Mouse (Mus musculus): ENCODE measurements around the gene Olfr1347.
"Not testable (repeated sequence)": the region's sequence is repeated elsewhere in the genome, so short reads cannot be mapped to it uniquely, and the experiment has no call there.

Olfr1347 gene

GRCm38 (mm10) chr7:6499655-6500054 lies at the start of gene Olfr1347:
Gene Olfr1347 (minus strand): TSS chr7:6499755.
- DNase-seq = no peak

DNA sequence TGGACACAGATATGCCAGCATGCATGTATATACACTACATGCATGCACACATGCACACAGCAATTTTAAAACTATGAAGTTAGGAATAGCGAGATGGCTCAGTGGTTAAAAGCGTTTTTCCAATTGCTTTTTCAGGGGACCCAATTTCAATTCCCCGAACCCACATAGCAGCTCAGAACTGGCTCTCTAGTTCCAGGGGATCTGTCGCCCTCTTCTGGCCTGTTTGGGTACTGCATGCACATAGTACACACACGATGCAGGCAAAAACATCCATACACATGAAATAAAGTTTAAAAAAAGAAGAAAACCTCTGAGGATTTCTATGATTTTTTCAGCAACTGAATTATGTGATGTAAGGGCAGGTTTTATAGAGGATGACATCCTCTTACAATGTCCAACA lies 26.6 kb upstream of the Olfr1347 start:
- no peak for DNase-seq

- no peak for DNase-seq
Measured at GRCm38 (mm10) chr7:6525001-6525400, 25.4 kb upstream of the Olfr1347 start.

GRCm38 (mm10) chr7:6522850-6523249 lies 23.3 kb upstream of the Olfr1347 start, which contains the start of gene Olfr1349:
Gene Olfr1349 (minus strand): TSS chr7:6522950.
- no peak for DNase-seq

GRCm38 (mm10) chr7:6521666-6522065 lies 22.1 kb upstream of the Olfr1347 start:
- no peak for DNase-seq

GRCm38 (mm10) chr7:6508648-6509047 lies 9.1 kb upstream of the Olfr1347 start, which contains the start of gene Olfr1348:
Gene Olfr1348 (minus strand): TSS chr7:6508748.
- DNase-seq = no peak

GRCm38 (mm10) chr7:6486841-6487240 lies 12.7 kb downstream of the Olfr1347 start, which contains the start of gene Olfr5:
Gene Olfr5 (minus strand): TSS chr7:6486941.
- no peak for DNase-seq

GRCm38 (mm10) chr7:6477633-6478032 lies 21.9 kb downstream of the Olfr1347 start:
- DNase-seq = not testable (repeated sequence)

- no peak for DNase-seq
Measured at GRCm38 (mm10) chr7:6466951-6467350, 32.6 kb downstream of the Olfr1347 start, which contains the start of gene Olfr1346. Gene Olfr1346 (plus strand): TSS chr7:6467101.

DNA sequence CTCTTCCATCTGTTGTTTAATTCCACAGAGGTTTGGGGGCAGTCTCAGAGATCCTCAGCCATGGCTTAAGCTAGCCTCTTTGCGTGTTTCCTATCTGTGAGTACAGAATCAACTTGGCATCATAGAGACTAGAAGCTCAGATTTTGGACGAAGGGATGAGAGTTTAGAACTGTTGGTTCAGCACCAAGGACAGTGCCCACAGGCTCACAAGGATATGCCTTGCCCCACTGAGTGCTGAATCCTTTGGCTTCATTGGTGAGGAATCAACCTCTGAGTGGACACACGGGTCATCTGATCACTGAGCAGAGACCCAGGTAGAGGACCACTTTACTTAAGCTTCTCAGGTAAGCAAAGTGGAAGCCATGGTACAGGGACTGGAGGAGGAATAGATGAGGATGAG lies 43.2 kb downstream of the Olfr1347 start:
- DNase-seq = no peak

- DNase-seq = no peak
Measured at GRCm38 (mm10) chr7:6455868-6456267, 43.7 kb downstream of the Olfr1347 start, which contains the start of gene Olfr1336. Gene Olfr1336 (plus strand): TSS chr7:6456168.

- no peak for DNase-seq
Measured at GRCm38 (mm10) chr7:6447771-6448170, 51.8 kb downstream of the Olfr1347 start.

DNA sequence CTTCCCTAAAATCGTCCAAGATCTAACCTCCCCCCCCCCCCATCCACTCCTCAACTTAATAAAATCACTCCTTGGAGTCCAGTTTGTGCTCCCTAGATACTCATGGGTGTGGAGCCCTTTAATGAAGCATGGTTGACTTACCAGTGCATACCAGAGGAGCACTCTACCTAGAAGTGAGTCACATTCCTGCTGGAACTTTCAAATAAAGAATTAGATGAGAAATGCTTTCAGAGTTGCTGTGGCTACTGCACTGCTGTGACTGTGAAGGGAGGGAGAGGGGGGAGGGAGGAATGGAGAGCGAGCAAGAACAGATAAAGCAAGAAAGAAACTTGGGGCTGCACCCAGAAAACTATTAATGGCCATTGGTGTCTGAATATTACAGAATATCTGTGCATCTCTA lies 58.4 kb downstream of the Olfr1347 start:
- no peak for DNase-seq

- DNase-seq = no peak
Measured at GRCm38 (mm10) chr7:6438388-6438787, 61.2 kb downstream of the Olfr1347 start, which contains the start of gene Olfr1344. Gene Olfr1344 (plus strand): TSS chr7:6438688.

Measured in lung, postnatal 10 days (tissue).